Mouse (Mus musculus) limb, embryonic 12.5 days (tissue): Measurements from ENCODE around the gene Zfp729b. TPM values are rescaled to one million over a fixed set of nuclear protein-coding genes. Genes with fewer than 3 reads are reported as not detected.
A peak's percentile ranks its signal among the peaks of the same experiment; 100 is the strongest.

Experiments used
- ATAC-seq: fragments of 200-750 bp; cut with Nextera tagmentation; 2 replicates; pipeline ENCODE4 v1.8.0; 2017; ENCODE audit warnings: low read depth, moderate TSS enrichment; ENCODE audit not compliant: insufficient number of reproducible peaks, insufficient read depth, low FRiP score, low TSS enrichment
- H3K27ac ChIP-seq: fragments of 300-500 bp; sonication (generic); 2 replicates; pipeline ENCODE4 v1.5.1; 2016; ENCODE audit warnings: mild to moderate bottlenecking, moderate library complexity
- H3K27me3 ChIP-seq: fragments of 300-500 bp; sonication (generic); 2 replicates; pipeline ENCODE4 v1.6.1; 2016; ENCODE audit warnings: mild to moderate bottlenecking, moderate library complexity
- H3K36me3 ChIP-seq: fragments of 300-500 bp; sonication (generic); 2 replicates; pipeline ENCODE4 v1.6.1; 2016; ENCODE audit warnings: mild to moderate bottlenecking, moderate library complexity
- H3K4me1 ChIP-seq: fragments of 300-500 bp; sonication (generic); replicated peaks from 2 replicates; pipeline ENCODE4 v1.6.1; 2016
- H3K4me2 ChIP-seq: fragments of 300-500 bp; sonication (generic); 2 replicates; pipeline ENCODE4 v1.6.1; 2016; ENCODE audit warnings: mild to moderate bottlenecking, moderate library complexity
- H3K4me3 ChIP-seq: fragments of 300-500 bp; sonication (generic); replicated peaks from 2 replicates; pipeline ENCODE4 v1.5.1; 2016; ENCODE audit warnings: mild to moderate bottlenecking
- H3K9ac ChIP-seq: fragments of 300-500 bp; sonication (generic); replicated peaks from 2 replicates; pipeline ENCODE4 v1.6.1; 2016; ENCODE audit warnings: mild to moderate bottlenecking, moderate library complexity
- H3K9me3 ChIP-seq: fragments of 300-500 bp; sonication (generic); 2 replicates; pipeline ENCODE4 v1.6.1; 2016; ENCODE audit warnings: mild to moderate bottlenecking, moderate library complexity
- WGBS: fragments of 180-500 bp; shearing (Covaris S2); methylation state at CpG from one replicate; pipeline ENCODE4 v1.1.7; 2016; 5-methylcytosine and 5-hydroxymethylcytosine counted together
- polyA plus RNA-seq: library from polyadenylated mRNA; unstranded; fragments of >200 nt; fragmentation: Nextera tagmentation; extraction: Ambion mirVana; gene quantifications from 2 replicates; pipeline ENCODE4 v1.2.1, GENCODE M21; 2016

Zfp729b gene
- 5.3 TPM in 2 replicates for polyA plus RNA-seq

DNA sequence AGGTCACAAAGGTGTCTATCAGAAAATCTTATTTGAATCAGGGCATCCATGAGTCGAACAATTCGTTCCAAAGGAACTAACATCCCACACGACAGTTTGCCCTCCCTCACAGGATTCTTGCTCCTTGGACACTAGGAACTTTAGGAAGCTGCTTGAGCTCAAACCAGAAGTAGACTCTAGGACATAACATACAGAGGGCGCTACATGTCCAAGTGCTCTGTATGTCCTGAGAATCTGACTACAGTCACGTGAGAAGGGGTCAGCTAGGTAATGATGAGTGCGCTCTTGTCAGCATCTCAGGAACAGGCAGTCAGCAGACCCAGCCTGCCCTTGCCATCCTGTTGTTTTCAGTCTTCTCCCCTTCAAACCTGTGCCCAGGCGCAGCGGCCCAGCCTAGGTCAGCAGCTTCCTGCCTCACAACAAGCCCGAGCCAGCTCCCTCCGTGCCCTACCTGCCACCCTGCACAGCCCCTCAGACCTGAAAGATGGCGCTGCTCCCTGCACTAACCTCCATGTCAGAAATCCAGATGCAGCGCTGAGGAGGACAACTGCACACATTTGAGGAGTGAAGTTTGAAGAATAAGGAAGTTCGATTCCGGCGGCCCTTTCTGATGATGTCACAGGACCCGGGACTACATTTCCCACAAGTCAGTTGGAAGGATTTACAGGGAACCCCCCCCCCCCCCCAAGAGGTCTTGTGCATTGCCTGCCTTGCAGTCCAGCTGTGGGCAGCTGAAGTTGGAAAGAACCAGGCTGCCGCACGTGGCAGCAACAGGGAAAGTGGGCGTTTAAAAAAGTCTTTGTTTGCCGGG is at the start of gene Zfp729b:
TSS of gene Zfp729b (minus strand) at position 642 of the 811 bp plus-strand sequence.
- Histone ChIP-seq H3K36me3 (no peaks in the 10 kb centered on the region), H3K4me2 (peak within 1 kb of the TSS; percentile 62), H3K4me1 (peaks cover 4% of the 10 kb centered on the region; the same call in 1 of the 2 replicates), H3K27ac (peak within 1 kb of the TSS; percentile 69), H3K4me3 (peak within 1 kb of the TSS; percentile 72), H3K9me3 (peaks cover 6% of the 10 kb centered on the region), H3K27me3 (no peaks in the 10 kb centered on the region), H3K9ac (peak within 1 kb of the TSS; percentile 75)
- peak; percentile 91 for ATAC-seq
- 5% methylated on average over 20 of the region's 20 CpGs for WGBS

- Histone ChIP-seq H3K4me3 (no peak overlapping the region), H3K9ac (no peak overlapping the region), H3K27ac (no peak overlapping the region), H3K36me3 (no peaks in the 10 kb centered on the region), H3K27me3 (no peaks in the 10 kb centered on the region), H3K9me3 (no peaks in the 10 kb centered on the region), H3K4me2 (no peak overlapping the region), H3K4me1 (no peaks in the 10 kb centered on the region)
- no peak for ATAC-seq
- 51% methylated on average over 3 of the region's 3 CpGs for WGBS
Observed at GRCm38 (mm10) chr13:67652496-67652895, 43.0 kb upstream of the Zfp729b start.

DNA sequence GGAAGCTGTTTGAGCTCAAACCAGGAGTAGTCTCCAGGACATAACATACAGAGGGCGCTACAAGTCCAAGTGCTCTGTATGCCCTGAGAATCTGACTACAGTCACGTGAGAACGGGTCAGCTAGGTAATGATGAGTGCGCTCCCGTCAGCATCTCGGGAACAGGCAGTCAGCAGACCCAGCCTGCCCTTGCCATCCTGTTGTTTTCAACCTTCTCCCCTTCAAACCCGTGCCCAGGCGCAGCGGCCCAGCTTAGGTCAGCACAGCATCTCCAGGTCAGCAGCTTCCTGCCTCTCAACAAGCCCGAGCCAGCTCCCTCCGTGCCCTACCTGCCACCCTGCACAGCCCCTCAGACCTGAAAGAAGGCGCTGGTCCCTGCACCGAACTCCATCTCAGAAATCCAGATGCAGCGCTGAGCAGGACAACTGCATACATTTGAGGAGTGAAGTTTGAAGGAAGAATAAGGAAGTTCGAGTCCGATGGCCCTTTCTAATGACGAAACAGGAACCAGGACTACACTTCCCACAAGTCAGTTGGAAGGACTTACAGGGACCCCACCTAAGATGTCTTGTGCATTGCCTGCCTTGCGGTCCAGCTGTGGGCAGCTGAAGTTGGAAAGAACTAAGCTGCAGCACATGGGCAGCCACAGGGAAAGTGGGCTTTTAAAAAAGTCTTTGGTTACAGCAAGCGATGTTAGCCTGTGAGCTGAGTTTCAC is 27.9 kb upstream of the Zfp729b start, which contains the start of the genes Gm49345 and Zfp729a:
TSS of gene Gm49345 (minus strand) at position 476 of the 714 bp plus-strand sequence.
TSS of gene Zfp729a (minus strand) at position 498 of the 714 bp plus-strand sequence.
- Histone ChIP-seq H3K4me2 (peak within 1 kb of the TSS; percentile 55), H3K9ac (peak within 1 kb of the TSS; percentile 71), H3K27ac (peak within 1 kb of the TSS; percentile 66), H3K9me3 (no peaks in the 10 kb centered on the region), H3K27me3 (no peaks in the 10 kb centered on the region), H3K4me3 (peak within 1 kb of the TSS; percentile 80), H3K36me3 (no peaks in the 10 kb centered on the region), H3K4me1 (0 out of 2 replicates have a peak, but pooled peaks cover 2% of the 10 kb centered on the region)
- WGBS = under 1% methylated on average over 19 of the region's 19 CpGs
- ATAC-seq = peak; percentile 98

- no peak overlapping the region for H3K4me3 ChIP-seq
- no peak overlapping the region for H3K9ac ChIP-seq
- ATAC-seq = no peak
- peaks cover 6% of the 10 kb centered on the region for H3K9me3 ChIP-seq
- H3K4me2 ChIP-seq = no peak overlapping the region
- H3K27me3 ChIP-seq = no peaks in the 10 kb centered on the region
- H3K36me3 ChIP-seq = no peaks in the 10 kb centered on the region
- 94% methylated on average over 4 of the region's 4 CpGs for WGBS
- H3K27ac ChIP-seq = no peak overlapping the region
- H3K4me1 ChIP-seq = peaks cover 4% of the 10 kb centered on the region; the same call in 1 of the 2 replicates
Observed at GRCm38 (mm10) chr13:67610108-67610507, 601 bp upstream of the Zfp729b start.

GRCm38 (mm10) chr13:67572591-67573189 is 36.8 kb downstream of the Zfp729b start:
- Histone ChIP-seq H3K4me2 (no peak overlapping the region), H3K9me3 (no peaks in the 10 kb centered on the region), H3K9ac (no peak overlapping the region), H3K27me3 (no peaks in the 10 kb centered on the region), H3K4me3 (no peak overlapping the region), H3K27ac (no peak overlapping the region), H3K36me3 (no peaks in the 10 kb centered on the region), H3K4me1 (no peaks in the 10 kb centered on the region)
- 66% methylated on average over 5 of the region's 5 CpGs for WGBS
- ATAC-seq = no peak

- no peaks in the 10 kb centered on the region for H3K27me3 ChIP-seq
- H3K9me3 ChIP-seq = no peaks in the 10 kb centered on the region
- H3K4me2 ChIP-seq = peak within 1 kb of the TSS; percentile 70
- 0 out of 2 replicates have a peak, but pooled peaks have one; percentile 11 for ATAC-seq
- peaks cover 8% of the 10 kb centered on the region for H3K4me1 ChIP-seq
- peak within 1 kb of the TSS; percentile 82 for H3K4me3 ChIP-seq
- H3K27ac ChIP-seq = peak within 1 kb of the TSS; percentile 94
- 77% methylated on average over 4 of the region's 4 CpGs for WGBS
- H3K36me3 ChIP-seq = no peaks in the 10 kb centered on the region
- peak within 1 kb of the TSS; percentile 84 for H3K9ac ChIP-seq
Observed at GRCm38 (mm10) chr13:67553730-67554129, 55.8 kb downstream of the Zfp729b start, which contains the start of gene Zfp748. TSS of gene Zfp748 (minus strand) at chr13:67553830.

GRCm38 (mm10) chr13:67552505-67553346 is 56.8 kb downstream of the Zfp729b start:
- Histone ChIP-seq H3K4me2 (peak overlapping the region; percentile 70), H3K36me3 (no peaks in the 10 kb centered on the region), H3K27me3 (no peaks in the 10 kb centered on the region), H3K4me1 (peaks cover 8% of the 10 kb centered on the region), H3K9me3 (no peaks in the 10 kb centered on the region), H3K9ac (peak overlapping the region; percentile 84), H3K4me3 (peak overlapping the region; percentile 82), H3K27ac (peak overlapping the region; percentile 94)
- peak; percentile 98 for ATAC-seq
- under 1% methylated on average over 44 of the region's 44 CpGs for WGBS

DNA sequence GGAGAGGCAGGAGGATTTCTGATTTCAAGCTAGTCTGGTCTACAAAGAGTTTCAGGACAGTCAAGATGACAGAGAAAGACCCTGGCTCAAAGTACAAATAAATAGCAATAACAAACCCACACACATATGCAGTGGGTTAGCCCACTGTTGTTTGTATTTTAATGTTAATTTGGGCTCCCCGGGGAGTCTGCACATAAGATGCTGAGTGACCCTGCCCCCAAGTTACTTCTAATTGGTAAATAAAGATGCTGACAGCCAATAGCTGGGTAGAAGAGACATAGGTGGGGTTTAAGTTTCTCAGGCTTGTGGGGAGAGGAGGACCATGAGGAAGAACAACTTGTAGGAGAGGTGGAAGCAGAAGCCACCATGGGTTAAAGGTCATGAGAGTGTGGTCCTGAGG is 63.6 kb downstream of the Zfp729b start:
- 84% methylated on average over 1 of the region's 1 CpGs for WGBS

More for the DNA sequence above, 63.6 kb downstream of the Zfp729b start:
- peaks cover 2% of the 10 kb centered on the region; the same call in 1 of the 2 replicates for H3K9me3 ChIP-seq
- H3K4me1 ChIP-seq = no peaks in the 10 kb centered on the region
- peaks cover 45% of the 10 kb centered on the region for H3K36me3 ChIP-seq
- no peaks in the 10 kb centered on the region for H3K27me3 ChIP-seq
- no peak overlapping the region for H3K4me3 ChIP-seq
- no peak overlapping the region for H3K4me2 ChIP-seq
- no peak overlapping the region for H3K9ac ChIP-seq
- no peak for ATAC-seq
- no peak overlapping the region for H3K27ac ChIP-seq
